In genomic region chr6:5382583-5383215, GRCm38 (mm10) we compare ENCODE assay signal across 8 mouse cellular contexts. TPM values are rescaled to one million over a fixed set of nuclear protein-coding genes. Genes with fewer than 3 reads are reported as not detected.
A peak's percentile ranks its signal among the peaks of the same experiment; 100 is the strongest.
DNase-seq lines count a peak whose midpoint lies in the region; ATAC-seq and TF ChIP-seq lines count a peak whose summit lies in the region.

No protein-coding gene starts in this region.

- peak overlapping the region; percentile 62 for H3K9ac ChIP-seq in forebrain, embryonic 13.5 days
- H3K9ac ChIP-seq in heart, postnatal 0 days (replicated peaks; ENCODE audit: low read depth, low read length): peak overlapping the region; percentile 13
- peak overlapping the region; percentile 54 for H3K9ac ChIP-seq in liver, embryonic 13.5 days
- H3K9ac ChIP-seq in neural tube, embryonic 11.5 days (ENCODE audit: low read length): peak overlapping the region; percentile 23
- H3K9ac ChIP-seq in stomach, embryonic 16.5 days (ENCODE audit: low read length): peak overlapping the region; percentile 46

- no peaks in the 10 kb centered on the region for H3K36me3 ChIP-seq in forebrain, embryonic 13.5 days (ENCODE audit: poor library complexity, severe bottlenecking)
- H3K36me3 ChIP-seq in heart, postnatal 0 days (replicated peaks; ENCODE audit: control insufficient read depth, insufficient read depth, low read length): no peaks in the 10 kb centered on the region
- H3K36me3 ChIP-seq in liver, embryonic 13.5 days: no peaks in the 10 kb centered on the region
- no peaks in the 10 kb centered on the region for H3K36me3 ChIP-seq in neural tube, embryonic 11.5 days (ENCODE audit: control insufficient read depth, insufficient read depth, low read length)
- no peaks in the 10 kb centered on the region for H3K36me3 ChIP-seq in stomach, embryonic 16.5 days (ENCODE audit: control insufficient read depth, insufficient read depth, low read length)

- under 1% methylated on average over 16 of the region's 16 CpGs for WGBS in forebrain, embryonic 13.5 days
- under 1% methylated on average over 16 of the region's 16 CpGs for WGBS in heart, postnatal 0 days
- WGBS in liver, embryonic 13.5 days (ENCODE audit: insufficient replicate concordance): 2% methylated on average over 16 of the region's 16 CpGs
- 2% methylated on average over 16 of the region's 16 CpGs for WGBS in neural tube, embryonic 11.5 days
- WGBS in stomach, embryonic 16.5 days: 1% methylated on average over 16 of the region's 16 CpGs

- TF ChIP-seq EP300 in heart, postnatal 0 days (IDR thresholded peaks at IDR 0.05; ENCODE audit: low read depth): no peak

- ATAC-seq in cerebellum, adult (ENCODE audit: insufficient number of reproducible peaks, low FRiP score, low TSS enrichment): peak; percentile 91
- peak; percentile 62 for ATAC-seq in forebrain, embryonic 13.5 days
- ATAC-seq in heart, postnatal 0 days (ENCODE audit: insufficient read depth, low read depth): peak; percentile 73
- ATAC-seq in liver, embryonic 13.5 days (ENCODE audit: low read depth): peak; percentile 67
- ATAC-seq in neural tube, embryonic 11.5 days (ENCODE audit: insufficient read depth, low FRiP score, low TSS enrichment): 0 out of 2 replicates have a peak, but pooled peaks have one; percentile 20
- ATAC-seq in stomach, embryonic 16.5 days (ENCODE audit: insufficient read depth, low FRiP score): peak; percentile 86; the same call in 1 of the 2 replicates

- H3K4me1 ChIP-seq in forebrain, embryonic 13.5 days: peaks cover 49% of the 10 kb centered on the region
- H3K4me1 ChIP-seq in heart, postnatal 0 days (ENCODE audit: control insufficient read depth, insufficient read depth): no peaks in the 10 kb centered on the region
- peaks cover 47% of the 10 kb centered on the region for H3K4me1 ChIP-seq in liver, embryonic 13.5 days (replicated peaks)
- H3K4me1 ChIP-seq in neural tube, embryonic 11.5 days (ENCODE audit: control insufficient read depth, insufficient read depth, low read length): peaks cover 27% of the 10 kb centered on the region
- peaks cover 23% of the 10 kb centered on the region for H3K4me1 ChIP-seq in stomach, embryonic 16.5 days (ENCODE audit: control insufficient read depth, insufficient read depth, low read length)

- H3K9me3 ChIP-seq in forebrain, embryonic 13.5 days (replicated peaks): no peaks in the 10 kb centered on the region
- no peaks in the 10 kb centered on the region for H3K9me3 ChIP-seq in heart, postnatal 0 days (replicated peaks; ENCODE audit: control insufficient read depth, low read length)
- H3K9me3 ChIP-seq in liver, embryonic 13.5 days (replicated peaks): no peaks in the 10 kb centered on the region
- no peaks in the 10 kb centered on the region for H3K9me3 ChIP-seq in neural tube, embryonic 11.5 days (ENCODE audit: control insufficient read depth, low read length)
- no peaks in the 10 kb centered on the region for H3K9me3 ChIP-seq in stomach, embryonic 16.5 days (replicated peaks; ENCODE audit: control insufficient read depth, low read length)

- peaks cover under 1% of the 10 kb centered on the region; the same call in 1 of the 2 replicates for H3K27me3 ChIP-seq in forebrain, embryonic 13.5 days
- no peaks in the 10 kb centered on the region for H3K27me3 ChIP-seq in heart, postnatal 0 days (ENCODE audit: control insufficient read depth, insufficient read depth, low read length)
- H3K27me3 ChIP-seq in liver, embryonic 13.5 days: peaks cover 13% of the 10 kb centered on the region
- H3K27me3 ChIP-seq in neural tube, embryonic 11.5 days (ENCODE audit: control insufficient read depth, insufficient read depth, low read length): no peaks in the 10 kb centered on the region
- H3K27me3 ChIP-seq in stomach, embryonic 16.5 days (ENCODE audit: control insufficient read depth, insufficient read depth, low read length): no peaks in the 10 kb centered on the region

- DNase-seq in ES-CJ7 (ENCODE audit: low read depth, low spot score): peak; percentile 55
- peak; percentile 76 for DNase-seq in heart, postnatal 0 days (ENCODE audit: low spot score)
- DNase-seq in kidney, postnatal 36 days: peak; percentile 68 to 86
- peak; percentile 30 for DNase-seq in liver, embryonic 13.5 days
- peak; percentile 87 for DNase-seq in neural tube, embryonic 11.5 days (ENCODE audit: low spot score)

- peak overlapping the region; percentile 30 for H3K4me3 ChIP-seq in forebrain, embryonic 13.5 days
- H3K4me3 ChIP-seq in heart, postnatal 0 days (ENCODE audit: low read depth, low read length): peak overlapping the region; percentile 46
- peak overlapping the region; percentile 45 for H3K4me3 ChIP-seq in liver, embryonic 13.5 days (replicated peaks)
- 0 out of 2 replicates have a peak overlapping the region, but pooled peaks have one; percentile 12 for H3K4me3 ChIP-seq in neural tube, embryonic 11.5 days (ENCODE audit: low read depth, low read length)
- H3K4me3 ChIP-seq in stomach, embryonic 16.5 days (replicated peaks; ENCODE audit: low read length): peak overlapping the region; percentile 41

- TF ChIP-seq CTCF in heart, postnatal 0 days (IDR thresholded peaks at IDR 0.05; ENCODE audit: low read depth): peak; percentile 82

- H3K4me2 ChIP-seq in forebrain, embryonic 13.5 days: peak overlapping the region; percentile 58
- peak overlapping the region; percentile 79 for H3K4me2 ChIP-seq in heart, postnatal 0 days (ENCODE audit: low read depth, low read length)
- H3K4me2 ChIP-seq in liver, embryonic 13.5 days: peak overlapping the region; percentile 67
- peak overlapping the region; percentile 47 for H3K4me2 ChIP-seq in neural tube, embryonic 11.5 days (ENCODE audit: low read depth)
- peak overlapping the region; percentile 58 for H3K4me2 ChIP-seq in stomach, embryonic 16.5 days (ENCODE audit: low read depth, low read length)

- peak overlapping the region; percentile 86 for H3K27ac ChIP-seq in forebrain, embryonic 13.5 days
- no peak overlapping the region for H3K27ac ChIP-seq in heart, postnatal 0 days (ENCODE audit: low read depth)
- H3K27ac ChIP-seq in liver, embryonic 13.5 days: no peak overlapping the region; the same call in 1 of the 2 replicates
- H3K27ac ChIP-seq in neural tube, embryonic 11.5 days (ENCODE audit: low read depth, low read length): peak overlapping the region; percentile 77
- H3K27ac ChIP-seq in stomach, embryonic 16.5 days (ENCODE audit: low read length): peak overlapping the region; percentile 31; the same call in 1 of the 2 replicates

RNA-seq across cellular contexts. Expression of gene Asb4, which starts 0.5 kb away (rescaled TPM):
- 22.8 and 25.1 TPM in 2 replicates for polyA plus RNA-seq in forebrain, embryonic 13.5 days (2015; fragmentation: Nextera tagmentation; extraction: Ambion mirVana)
- 6.5 and 9.0 TPM in 2 replicates for total RNA-seq in heart, postnatal 0 days (2014; rRNA removed; ENCODE audit: low replicate concordance)
- 10.6 and 12.9 TPM in 2 replicates for polyA plus RNA-seq in heart, postnatal 0 days (2015; fragmentation: Nextera tagmentation; extraction: Ambion mirVana)
- polyA plus RNA-seq in liver, embryonic 13.5 days (2015; fragmentation: Nextera tagmentation; extraction: Ambion mirVana): 12.3 and 15.4 TPM in 2 replicates
- polyA plus RNA-seq in neural tube, embryonic 11.5 days (2014; fragmentation: Nextera tagmentation; extraction: Ambion mirVana): 41.0 and 49.8 TPM in 2 replicates
- 8.8 and 11.6 TPM in 2 replicates for polyA plus RNA-seq in stomach, embryonic 16.5 days (2015; fragmentation: Nextera tagmentation; extraction: Ambion mirVana)

Comparison
In these comparisons a context has a peak if more than half of its experiments do, and no peak if none do; other contexts are left out.
1. DNase-seq: peak in every context shown above with its lines; median percentile 87 in neural tube, embryonic 11.5 days; 77 in kidney, postnatal 36 days; 76 in heart, postnatal 0 days; 55 in ES-CJ7; 30 in liver, embryonic 13.5 days.
2. ATAC-seq: peak in every context shown above with its lines; median percentile 91 in cerebellum, adult; 86 in stomach, embryonic 16.5 days; 73 in heart, postnatal 0 days; 67 in liver, embryonic 13.5 days; 62 in forebrain, embryonic 13.5 days; 20 in neural tube, embryonic 11.5 days.
3. H3K27ac ChIP-seq: peak in forebrain, embryonic 13.5 days (single experiment), neural tube, embryonic 11.5 days (single experiment) and stomach, embryonic 16.5 days (single experiment); none in heart, postnatal 0 days (single experiment) and liver, embryonic 13.5 days (single experiment).
4. Peak in every context shown above with its lines, with median percentiles within 50 percentile points of each other: H3K4me2 ChIP-seq, H3K4me3 ChIP-seq and H3K9ac ChIP-seq.